Mouse (Mus musculus): ENCODE results near the gene Vma21-ps. TPM values are rescaled to one million over a fixed set of nuclear protein-coding genes. Genes with fewer than 3 reads are reported as not detected.
"Not testable (repeated sequence)": the region's sequence is repeated elsewhere in the genome, so short reads cannot be mapped to it uniquely, and the experiment has no call there.

Vma21-ps gene
- not detected in 2 replicates for polyA plus RNA-seq (2016; fragmentation: Nextera tagmentation; extraction: Ambion mirVana)

DNA sequence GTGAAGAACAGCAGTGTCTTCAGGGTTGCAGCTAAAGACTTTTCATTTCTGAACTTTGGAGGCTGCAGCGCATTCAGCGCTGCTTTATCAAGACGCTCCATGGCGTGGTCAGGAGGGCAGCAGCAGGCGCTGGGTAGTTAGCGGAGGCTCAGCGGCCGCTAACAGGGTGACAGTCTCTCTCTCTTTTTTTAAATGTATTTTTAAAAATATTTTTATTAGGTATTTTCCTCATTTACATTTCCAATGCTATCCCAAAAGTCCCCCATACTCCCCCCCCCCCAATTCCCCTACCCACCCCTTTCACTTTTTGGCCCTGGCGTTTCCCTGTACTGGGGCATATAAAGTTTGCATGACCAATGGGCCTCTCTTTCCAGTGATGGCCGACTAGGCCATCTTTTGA lies at the start of gene Vma21-ps:
Vma21-ps (minus strand) TSS at position 101 of the 400 bp plus-strand sequence.
- not testable (repeated sequence) for H3K4me2 ChIP-seq; H3K9me3 ChIP-seq; H3K4me1 ChIP-seq (replicated peaks); H3K36me3 ChIP-seq; H3K27me3 ChIP-seq; H3K9ac ChIP-seq (replicated peaks); H3K4me3 ChIP-seq (replicated peaks); ATAC-seq (ENCODE audit: insufficient number of reproducible peaks, insufficient read depth, low FRiP score, low TSS enrichment, low read depth); H3K27ac ChIP-seq
- 91% methylated on average over 10 of the region's 10 CpGs for WGBS

DNA sequence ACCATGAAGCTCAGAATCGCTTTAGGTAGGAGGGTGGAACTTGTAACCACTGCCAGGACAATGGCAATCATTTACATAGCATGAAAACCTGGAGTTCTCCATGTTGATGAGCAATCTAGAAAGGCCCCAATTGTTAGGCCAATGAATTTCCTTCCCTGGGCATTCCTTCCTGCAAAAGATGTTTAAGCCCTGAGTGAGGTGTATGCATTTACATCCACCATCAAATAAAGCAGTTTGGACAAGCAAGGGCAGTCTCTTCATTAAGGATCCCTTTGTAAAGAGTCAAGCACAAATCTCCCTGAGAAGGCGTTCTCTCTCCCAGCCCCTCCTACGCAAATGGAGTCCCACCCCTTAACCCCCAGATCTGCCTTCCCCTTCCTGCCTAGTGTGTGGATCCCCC lies 46.0 kb upstream of the Vma21-ps start:
- no peak overlapping the region for H3K9ac ChIP-seq (replicated peaks)
- H3K36me3 ChIP-seq: no peaks in the 10 kb centered on the region
- 88% methylated on average over 3 of the region's 3 CpGs for WGBS

DNA sequence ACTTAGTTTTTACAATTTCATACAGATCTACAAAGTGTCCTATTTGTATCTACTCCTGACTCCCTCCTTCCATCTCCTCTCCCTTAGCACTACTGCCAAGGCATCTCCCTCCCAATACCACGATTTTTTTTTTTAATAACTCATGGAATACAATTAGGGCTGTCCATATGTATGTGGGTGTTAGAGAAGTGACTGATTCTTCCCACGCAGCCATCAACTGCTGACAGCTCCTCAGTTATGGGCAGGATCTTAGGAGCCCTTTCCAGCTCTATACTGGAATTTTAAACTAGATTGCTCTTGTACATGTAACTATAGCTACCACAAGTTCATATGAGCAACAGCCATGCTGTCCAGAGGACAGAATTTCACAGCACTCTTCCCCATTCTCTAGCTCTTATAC lies 33.6 kb upstream of the Vma21-ps start:
- no peak overlapping the region for H3K27ac ChIP-seq
- H3K4me2 ChIP-seq: no peak overlapping the region
- H3K9me3 ChIP-seq: no peaks in the 10 kb centered on the region
- WGBS: 78% methylated on average over 2 of the region's 2 CpGs
- ATAC-seq (ENCODE audit: insufficient number of reproducible peaks, insufficient read depth, low FRiP score, low TSS enrichment, low read depth): no peak
- no peaks in the 10 kb centered on the region for H3K27me3 ChIP-seq
- H3K4me1 ChIP-seq (replicated peaks): no peaks in the 10 kb centered on the region
- H3K9ac ChIP-seq (replicated peaks): no peak overlapping the region
- no peaks in the 10 kb centered on the region for H3K36me3 ChIP-seq
- H3K4me3 ChIP-seq (replicated peaks): no peak overlapping the region

More for the DNA sequence above, 46.0 kb upstream of the Vma21-ps start:
- no peaks in the 10 kb centered on the region for H3K4me1 ChIP-seq (replicated peaks)
- H3K4me2 ChIP-seq: no peak overlapping the region
- ATAC-seq (ENCODE audit: insufficient number of reproducible peaks, insufficient read depth, low FRiP score, low TSS enrichment, low read depth): no peak
- no peaks in the 10 kb centered on the region for H3K9me3 ChIP-seq
- H3K27me3 ChIP-seq: no peaks in the 10 kb centered on the region
- no peak overlapping the region for H3K27ac ChIP-seq
- no peak overlapping the region for H3K4me3 ChIP-seq (replicated peaks)

DNA sequence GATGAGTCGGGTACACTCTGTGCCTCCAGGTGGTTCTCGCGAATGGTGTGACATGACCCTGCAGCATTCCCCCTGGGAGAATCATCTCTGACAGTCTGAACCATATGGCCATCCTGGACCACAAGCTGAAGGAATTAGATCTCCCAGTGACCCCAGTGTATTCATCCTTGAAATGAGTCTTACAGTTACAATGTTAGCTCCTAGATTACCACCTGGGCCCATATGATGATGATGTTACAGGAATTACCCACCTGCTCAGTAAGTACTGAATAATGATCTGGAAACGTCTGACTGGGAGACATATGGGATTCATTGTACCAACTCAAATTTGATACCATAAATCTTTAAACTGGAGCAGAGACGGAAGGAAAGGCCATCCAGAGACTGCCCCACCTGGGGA lies 29.4 kb upstream of the Vma21-ps start:
- Histone ChIP-seq H3K4me3 (replicated peaks) (no peak overlapping the region), H3K9me3 (no peaks in the 10 kb centered on the region), H3K27me3 (no peaks in the 10 kb centered on the region), H3K4me1 (replicated peaks) (no peaks in the 10 kb centered on the region), H3K27ac (no peak overlapping the region), H3K4me2 (no peak overlapping the region), H3K9ac (replicated peaks) (no peak overlapping the region), H3K36me3 (no peaks in the 10 kb centered on the region)
- 68% methylated on average over 5 of the region's 5 CpGs for WGBS
- ATAC-seq (ENCODE audit: insufficient number of reproducible peaks, insufficient read depth, low FRiP score, low TSS enrichment, low read depth): no peak

DNA sequence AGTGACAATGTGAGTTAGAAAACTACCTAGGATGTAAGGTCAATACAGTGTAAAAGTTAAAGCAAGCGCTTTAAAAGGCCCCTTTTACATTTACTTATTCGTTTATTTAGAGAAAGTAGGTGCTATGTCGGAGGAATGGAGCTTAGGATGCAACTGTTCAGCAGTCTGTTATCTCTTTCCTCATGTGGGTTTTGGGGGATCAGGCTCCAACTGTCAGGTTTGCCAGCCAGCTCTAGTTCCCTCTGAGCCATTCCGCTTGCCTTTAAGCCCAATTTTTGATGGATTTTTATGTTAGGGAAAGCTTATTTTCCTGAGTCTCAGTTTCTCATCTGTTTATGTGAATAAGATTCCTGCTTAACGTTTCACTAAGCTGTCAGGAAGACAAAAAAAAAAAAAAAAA lies 22.3 kb upstream of the Vma21-ps start:
- Histone ChIP-seq H3K27ac (no peak overlapping the region), H3K4me1 (replicated peaks) (no peaks in the 10 kb centered on the region), H3K4me3 (replicated peaks) (no peak overlapping the region), H3K4me2 (no peak overlapping the region), H3K36me3 (no peaks in the 10 kb centered on the region), H3K9me3 (no peaks in the 10 kb centered on the region), H3K27me3 (no peaks in the 10 kb centered on the region), H3K9ac (replicated peaks) (no peak overlapping the region)
- no peak for ATAC-seq (ENCODE audit: insufficient number of reproducible peaks, insufficient read depth, low FRiP score, low TSS enrichment, low read depth)
- WGBS: 87% methylated on average over 5 of the region's 5 CpGs

DNA sequence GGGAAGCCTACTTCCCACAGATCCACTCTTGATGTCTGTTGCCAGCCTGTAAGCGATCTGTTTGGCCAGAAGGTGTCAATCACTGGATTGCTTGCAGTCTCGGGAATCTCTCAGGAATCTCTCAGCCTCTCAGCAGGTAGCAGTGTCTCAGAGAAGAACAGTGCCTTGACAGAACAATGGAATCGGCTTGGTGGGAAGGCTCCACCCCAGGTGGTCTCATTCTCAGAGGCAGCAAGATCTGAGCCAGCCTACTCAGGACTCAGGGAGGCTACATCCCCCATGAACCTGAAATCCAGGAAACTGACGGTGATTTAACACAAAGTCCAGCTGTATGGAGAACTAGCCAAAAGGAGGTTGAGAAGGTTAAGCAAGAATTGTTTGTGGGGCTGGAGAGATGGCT lies 20.5 kb upstream of the Vma21-ps start:
- no peak overlapping the region for H3K4me2 ChIP-seq
- no peak for ATAC-seq (ENCODE audit: insufficient number of reproducible peaks, insufficient read depth, low FRiP score, low TSS enrichment, low read depth)
- H3K9me3 ChIP-seq: no peaks in the 10 kb centered on the region
- no peak overlapping the region for H3K4me3 ChIP-seq (replicated peaks)
- H3K4me1 ChIP-seq (replicated peaks): no peaks in the 10 kb centered on the region
- WGBS: 29% methylated on average over 4 of the region's 4 CpGs
- H3K27ac ChIP-seq: no peak overlapping the region
- H3K27me3 ChIP-seq: no peaks in the 10 kb centered on the region
- no peak overlapping the region for H3K9ac ChIP-seq (replicated peaks)
- H3K36me3 ChIP-seq: no peaks in the 10 kb centered on the region

DNA sequence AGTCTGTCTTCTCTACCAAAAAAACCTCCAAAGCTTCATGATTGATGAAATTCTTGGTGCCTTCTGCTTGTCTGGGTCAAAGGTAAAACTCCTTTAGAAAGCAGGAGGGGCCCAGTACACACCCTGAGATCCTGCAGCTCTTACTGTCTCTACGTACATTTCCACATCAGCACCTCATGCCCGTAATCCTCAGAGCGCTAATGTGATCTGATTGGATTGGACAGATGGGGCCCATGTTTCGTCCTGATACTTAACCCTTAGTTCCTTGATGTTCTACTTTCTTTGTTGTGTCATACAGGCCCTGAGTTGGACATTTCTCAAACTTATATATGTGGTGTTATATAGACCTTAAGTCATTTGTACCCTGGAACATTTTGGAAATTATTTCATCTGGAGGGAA lies 9.6 kb downstream of the Vma21-ps start:
- Histone ChIP-seq H3K4me2 (no peak overlapping the region), H3K9ac (replicated peaks) (no peak overlapping the region), H3K4me1 (replicated peaks) (no peaks in the 10 kb centered on the region), H3K36me3 (peaks cover 38% of the 10 kb centered on the region), H3K27me3 (no peaks in the 10 kb centered on the region), H3K4me3 (replicated peaks) (no peak overlapping the region), H3K9me3 (no peaks in the 10 kb centered on the region), H3K27ac (no peak overlapping the region)
- no peak for ATAC-seq (ENCODE audit: insufficient number of reproducible peaks, insufficient read depth, low FRiP score, low TSS enrichment, low read depth)
- 93% methylated on average over 4 of the region's 4 CpGs for WGBS

DNA sequence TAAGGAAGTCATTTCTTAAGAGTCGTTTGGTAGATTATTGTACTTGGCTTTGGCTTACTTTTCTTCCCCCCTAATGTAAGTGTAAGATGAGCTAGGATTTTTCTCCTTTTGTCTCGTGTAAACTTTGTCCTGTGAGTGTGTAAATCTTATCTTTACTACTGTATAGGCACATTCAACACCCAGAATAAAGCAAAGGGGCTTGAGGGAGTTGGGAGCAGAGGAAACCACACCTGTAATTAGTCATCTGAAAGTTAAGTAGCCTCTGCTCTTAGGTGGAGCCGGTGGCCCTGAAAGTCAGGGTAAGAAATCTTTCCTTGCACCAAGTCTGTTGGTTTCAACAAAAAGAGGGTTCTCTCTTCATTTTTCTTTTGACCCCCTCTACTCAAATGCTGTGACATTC lies 23.6 kb downstream of the Vma21-ps start:
- ATAC-seq (ENCODE audit: insufficient number of reproducible peaks, insufficient read depth, low FRiP score, low TSS enrichment, low read depth): no peak
- WGBS: 95% methylated on average over 3 of the region's 3 CpGs
- H3K4me2 ChIP-seq: no peak overlapping the region

DNA sequence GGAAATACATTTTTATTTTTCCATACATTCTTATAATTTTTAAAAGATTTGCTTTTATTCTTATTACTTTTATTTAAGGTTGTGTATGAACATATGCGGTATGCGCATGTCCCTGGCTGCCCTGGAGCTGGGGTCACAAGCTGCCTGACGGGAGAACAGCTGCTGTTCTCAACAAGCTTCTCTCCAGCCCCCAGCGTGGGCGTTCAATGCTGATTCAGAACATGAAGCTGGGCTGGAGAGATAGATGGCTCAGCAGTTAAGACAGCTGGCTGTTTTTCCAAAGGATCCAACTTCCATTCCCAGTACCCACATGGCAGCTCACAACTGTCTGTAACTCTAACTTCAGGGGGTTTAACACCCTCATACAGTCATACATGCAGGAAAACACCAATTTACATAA lies 35.7 kb downstream of the Vma21-ps start:
- Histone ChIP-seq H3K27ac (no peak overlapping the region), H3K9ac (replicated peaks) (no peak overlapping the region)
- 94% methylated on average over 5 of the region's 5 CpGs for WGBS

More for the DNA sequence above, 23.6 kb downstream of the Vma21-ps start:
- Histone ChIP-seq H3K27me3 (no peaks in the 10 kb centered on the region), H3K4me3 (replicated peaks) (no peak overlapping the region), H3K27ac (no peak overlapping the region), H3K36me3 (peaks cover 68% of the 10 kb centered on the region), H3K9ac (replicated peaks) (no peak overlapping the region), H3K9me3 (no peaks in the 10 kb centered on the region), H3K4me1 (replicated peaks) (no peaks in the 10 kb centered on the region)

DNA sequence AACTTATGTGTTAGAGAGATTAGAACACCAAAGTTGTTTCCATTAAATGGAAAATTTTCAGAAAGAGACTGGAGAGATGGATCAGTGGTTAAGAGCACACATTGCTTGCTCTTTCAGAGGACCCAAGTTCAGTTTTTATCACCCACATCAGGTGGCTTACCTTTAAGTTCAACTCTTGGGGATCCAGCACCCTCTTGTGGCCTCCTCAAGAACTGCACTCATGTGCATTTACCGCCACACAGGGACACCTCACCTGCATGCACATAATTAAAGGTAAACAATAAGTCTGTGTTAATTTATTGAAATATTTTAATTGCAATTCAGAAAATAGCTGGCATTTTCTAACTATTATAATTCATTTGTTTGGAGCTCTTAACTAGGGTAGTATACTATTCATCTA lies 37.3 kb downstream of the Vma21-ps start:
- Histone ChIP-seq H3K4me2 (no peak overlapping the region), H3K9me3 (peaks cover 4% of the 10 kb centered on the region), H3K27me3 (no peaks in the 10 kb centered on the region), H3K4me3 (replicated peaks) (no peak overlapping the region), H3K36me3 (peaks cover 82% of the 10 kb centered on the region), H3K27ac (no peak overlapping the region), H3K9ac (replicated peaks) (no peak overlapping the region), H3K4me1 (replicated peaks) (no peaks in the 10 kb centered on the region)
- 87% methylated on average over 1 of the region's 1 CpGs for whole genome bisulfite sequencing
- ATAC-seq (ENCODE audit: insufficient number of reproducible peaks, insufficient read depth, low FRiP score, low TSS enrichment, low read depth): no peak

More for the DNA sequence above, 35.7 kb downstream of the Vma21-ps start:
- Histone ChIP-seq H3K27me3 (no peaks in the 10 kb centered on the region), H3K4me2 (no peak overlapping the region), H3K9me3 (peaks cover 4% of the 10 kb centered on the region), H3K36me3 (peaks cover 76% of the 10 kb centered on the region), H3K4me3 (replicated peaks) (no peak overlapping the region), H3K4me1 (replicated peaks) (no peaks in the 10 kb centered on the region)
- ATAC-seq (ENCODE audit: insufficient number of reproducible peaks, insufficient read depth, low FRiP score, low TSS enrichment, low read depth): no peak
